Mouse (Mus musculus) right cerebral cortex, postnatal 25 days (tissue): ENCODE data around the gene Ccnk.
A peak's percentile ranks its signal among the peaks of the same experiment; 100 is the strongest.

ENCODE experiments used
- DNase-seq: peaks from one replicate; pipeline ENCODE4 v3.0.0; 2022

Gene Ccnk

GRCm38 (mm10) chr12:108179321-108180266 lies at the start of gene Ccnk:
TSS of gene Ccnk (plus strand) at chr12:108179579.
- DNase-seq: peak; percentile 99

- no peak for DNase-seq
These were observed 46.8 kb upstream of the Ccnk start for GRCm38 (mm10) chr12:108132450-108133070.

GRCm38 (mm10) chr12:108133181-108133580 lies 46.2 kb upstream of the Ccnk start:
- DNase-seq: no peak

GRCm38 (mm10) chr12:108135610-108136208 lies 43.7 kb upstream of the Ccnk start:
- no peak for DNase-seq

GRCm38 (mm10) chr12:108143624-108144498 lies 35.5 kb upstream of the Ccnk start:
- no peak for DNase-seq

- no peak for DNase-seq
These were observed 34.2 kb upstream of the Ccnk start for GRCm38 (mm10) chr12:108145198-108145597.

GRCm38 (mm10) chr12:108149764-108150163 lies 29.6 kb upstream of the Ccnk start:
- no peak for DNase-seq

GRCm38 (mm10) chr12:108152743-108153142 lies 26.6 kb upstream of the Ccnk start:
- no peak for DNase-seq

GRCm38 (mm10) chr12:108159863-108160262 lies 19.5 kb upstream of the Ccnk start:
- no peak for DNase-seq

- no peak for DNase-seq
These were observed 17.3 kb upstream of the Ccnk start for GRCm38 (mm10) chr12:108162036-108162435.

GRCm38 (mm10) chr12:108163706-108164105 lies 15.7 kb upstream of the Ccnk start:
- no peak for DNase-seq

GRCm38 (mm10) chr12:108168909-108169308 lies 10.5 kb upstream of the Ccnk start:
- DNase-seq: no peak

- no peak for DNase-seq
These were observed 8.9 kb upstream of the Ccnk start for GRCm38 (mm10) chr12:108170467-108170866.

GRCm38 (mm10) chr12:108171336-108171735 lies 8.0 kb upstream of the Ccnk start:
- DNase-seq: no peak

- no peak for DNase-seq
These were observed 6.7 kb upstream of the Ccnk start for GRCm38 (mm10) chr12:108172639-108173038.

- no peak for DNase-seq
These were observed 4.5 kb upstream of the Ccnk start for GRCm38 (mm10) chr12:108174606-108175505.

- DNase-seq: no peak
These were observed 3.0 kb upstream of the Ccnk start for GRCm38 (mm10) chr12:108176366-108176765.

- peak; percentile 70 for DNase-seq
These were observed 791 bp upstream of the Ccnk start for GRCm38 (mm10) chr12:108178331-108179245.

- no peak for DNase-seq
These were observed 296 bp upstream of the Ccnk start, which contains the start of gene Setd3 for GRCm38 (mm10) chr12:108179246-108179320. TSS of gene Setd3 (minus strand) at chr12:108179314.

GRCm38 (mm10) chr12:108181716-108182115 lies 2.3 kb downstream of the Ccnk start:
- DNase-seq: no peak

- no peak for DNase-seq
These were observed 8.2 kb downstream of the Ccnk start for GRCm38 (mm10) chr12:108187541-108188091.
